Mouse (Mus musculus): Measurements from ENCODE around the gene Tmem222. TPM values are rescaled to one million over a fixed set of nuclear protein-coding genes. Genes with fewer than 3 reads are reported as not detected.

The Tmem222 gene
- total and polyA plus RNA-seq, 2 experiments from 2014 or later, result 130 to 138 TPM

GRCm38 (mm10) chr4:133262882-133263281 lies 14.7 kb downstream of the Tmem222 start, which contains the start of gene Sytl1:
Gene Sytl1, minus strand, starts transcription at chr4:133263113.
- H3K27ac ChIP-seq (ENCODE audit: low read depth, low read length), result no peak within 1 kb of the TSS
- H3K9me3 ChIP-seq (ENCODE audit: low read length), result no peaks in the 10 kb centered on the region
- DNase-seq (ENCODE audit: low spot score) (no peak), ATAC-seq (ENCODE audit: low FRiP score) (no peak)
- WGBS, result 48% methylated on average over 7 of the region's 7 CpGs
- no peak within 1 kb of the TSS for H3K4me2 ChIP-seq (ENCODE audit: low read depth, low read length, poor library complexity, severe bottlenecking)
- H3K9ac ChIP-seq (replicated peaks; ENCODE audit: low read length, poor library complexity, severe bottlenecking), result no peak within 1 kb of the TSS
- TF ChIP-seq CTCF (IDR thresholded peaks at IDR 0.05), result no peak
- H3K4me1 ChIP-seq (ENCODE audit: insufficient read depth, low read length), result no peaks in the 10 kb centered on the region
- H3K27me3 ChIP-seq (ENCODE audit: insufficient read depth, low read length), result no peaks in the 10 kb centered on the region
- H3K4me3 ChIP-seq (ENCODE audit: low read depth, low read length), result no peak within 1 kb of the TSS
- H3K36me3 ChIP-seq (ENCODE audit: insufficient read depth, low read length), result peaks cover 27% of the 10 kb centered on the region

GRCm38 (mm10) chr4:133262375-133262765 lies 15.2 kb downstream of the Tmem222 start:
- Histone ChIP-seq H3K9me3 (ENCODE audit: low read length) (no peaks in the 10 kb centered on the region), H3K4me2 (ENCODE audit: low read depth, low read length, poor library complexity, severe bottlenecking) (no peak overlapping the region), H3K9ac (replicated peaks; ENCODE audit: low read length, poor library complexity, severe bottlenecking) (no peak overlapping the region), H3K27me3 (ENCODE audit: insufficient read depth, low read length) (no peaks in the 10 kb centered on the region), H3K4me1 (ENCODE audit: insufficient read depth, low read length) (no peaks in the 10 kb centered on the region), H3K27ac (ENCODE audit: low read depth, low read length) (no peak overlapping the region), H3K36me3 (ENCODE audit: insufficient read depth, low read length) (peaks cover 22% of the 10 kb centered on the region), H3K4me3 (ENCODE audit: low read depth, low read length) (no peak overlapping the region)
- WGBS, result 69% methylated on average over 7 of the region's 7 CpGs
- no peak for DNase-seq (ENCODE audit: low spot score)
- no peak for ATAC-seq (ENCODE audit: low FRiP score)
- TF ChIP-seq CTCF (IDR thresholded peaks at IDR 0.05), result no peak

GRCm38 (mm10) chr4:133261641-133262374 lies 15.8 kb downstream of the Tmem222 start:
- H3K9ac ChIP-seq (replicated peaks; ENCODE audit: low read length, poor library complexity, severe bottlenecking), result no peak overlapping the region
- ATAC-seq (ENCODE audit: low FRiP score), result no peak
- no peak overlapping the region for H3K4me3 ChIP-seq (ENCODE audit: low read depth, low read length)

GRCm38 (mm10) chr4:133257798-133258408 lies 19.7 kb downstream of the Tmem222 start:
- Histone ChIP-seq H3K4me2 (ENCODE audit: low read depth, low read length, poor library complexity, severe bottlenecking) (no peak overlapping the region), H3K9ac (replicated peaks; ENCODE audit: low read length, poor library complexity, severe bottlenecking) (no peak overlapping the region), H3K27ac (ENCODE audit: low read depth, low read length) (no peak overlapping the region), H3K9me3 (ENCODE audit: low read length) (no peaks in the 10 kb centered on the region), H3K4me3 (ENCODE audit: low read depth, low read length) (no peak overlapping the region), H3K4me1 (ENCODE audit: insufficient read depth, low read length) (no peaks in the 10 kb centered on the region; the same call in 1 of the 2 replicates), H3K27me3 (ENCODE audit: insufficient read depth, low read length) (peaks cover 15% of the 10 kb centered on the region; the same call in 1 of the 2 replicates), H3K36me3 (ENCODE audit: insufficient read depth, low read length) (no peaks in the 10 kb centered on the region)
- ATAC-seq (ENCODE audit: low FRiP score) (no peak), DNase-seq (ENCODE audit: low spot score) (no peak)
- 84% methylated on average over 12 of the region's 12 CpGs for WGBS
- no peak for TF ChIP-seq CTCF (IDR thresholded peaks at IDR 0.05)

More at GRCm38 (mm10) chr4:133261641-133262374, 15.8 kb downstream of the Tmem222 start:
- H3K27me3 ChIP-seq (ENCODE audit: insufficient read depth, low read length), result no peaks in the 10 kb centered on the region
- H3K4me1 ChIP-seq (ENCODE audit: insufficient read depth, low read length), result no peaks in the 10 kb centered on the region
- DNase-seq (ENCODE audit: low spot score), result no peak
- no peak overlapping the region for H3K27ac ChIP-seq (ENCODE audit: low read depth, low read length)
- H3K4me2 ChIP-seq (ENCODE audit: low read depth, low read length, poor library complexity, severe bottlenecking), result no peak overlapping the region
- no peaks in the 10 kb centered on the region for H3K9me3 ChIP-seq (ENCODE audit: low read length)
- no peak for TF ChIP-seq CTCF (IDR thresholded peaks at IDR 0.05)
- WGBS, result 60% methylated on average over 10 of the region's 10 CpGs
- peaks cover 17% of the 10 kb centered on the region for H3K36me3 ChIP-seq (ENCODE audit: insufficient read depth, low read length)

GRCm38 (mm10) chr4:133257230-133257629 lies 20.4 kb downstream of the Tmem222 start:
- DNase-seq (ENCODE audit: low spot score) (no peak), ATAC-seq (ENCODE audit: low FRiP score) (no peak)
- H3K9me3 ChIP-seq (ENCODE audit: low read length), result no peaks in the 10 kb centered on the region
- H3K9ac ChIP-seq (replicated peaks; ENCODE audit: low read length, poor library complexity, severe bottlenecking), result no peak overlapping the region
- H3K27me3 ChIP-seq (ENCODE audit: insufficient read depth, low read length), result peaks cover 20% of the 10 kb centered on the region; the same call in 1 of the 2 replicates
- no peak overlapping the region for H3K4me3 ChIP-seq (ENCODE audit: low read depth, low read length)
- H3K4me2 ChIP-seq (ENCODE audit: low read depth, low read length, poor library complexity, severe bottlenecking), result peak overlapping the region; percentile 23; the same call in 1 of the 2 replicates
- no peaks in the 10 kb centered on the region; the same call in 1 of the 2 replicates for H3K4me1 ChIP-seq (ENCODE audit: insufficient read depth, low read length)
- no peaks in the 10 kb centered on the region for H3K36me3 ChIP-seq (ENCODE audit: insufficient read depth, low read length)
- 41% methylated on average over 12 of the region's 12 CpGs for WGBS
- TF ChIP-seq CTCF (IDR thresholded peaks at IDR 0.05), result no peak
- no peak overlapping the region for H3K27ac ChIP-seq (ENCODE audit: low read depth, low read length)

- H3K9me3 ChIP-seq (ENCODE audit: low read length), result no peaks in the 10 kb centered on the region
- H3K36me3 ChIP-seq (ENCODE audit: insufficient read depth, low read length), result no peaks in the 10 kb centered on the region
- no peaks in the 10 kb centered on the region; the same call in 1 of the 2 replicates for H3K4me1 ChIP-seq (ENCODE audit: insufficient read depth, low read length)
- H3K4me3 ChIP-seq (ENCODE audit: low read depth, low read length), result no peak overlapping the region
- ATAC-seq (ENCODE audit: low FRiP score), result no peak
- 26% methylated on average over 24 of the region's 24 CpGs for WGBS
- H3K9ac ChIP-seq (replicated peaks; ENCODE audit: low read length, poor library complexity, severe bottlenecking), result no peak overlapping the region
- no peak for TF ChIP-seq CTCF (IDR thresholded peaks at IDR 0.05)
- no peak overlapping the region for H3K27ac ChIP-seq (ENCODE audit: low read depth, low read length)
- peak overlapping the region; percentile 23; the same call in 1 of the 2 replicates for H3K4me2 ChIP-seq (ENCODE audit: low read depth, low read length, poor library complexity, severe bottlenecking)
- H3K27me3 ChIP-seq (ENCODE audit: insufficient read depth, low read length), result peaks cover 24% of the 10 kb centered on the region
- DNase-seq (ENCODE audit: low spot score), result no peak
Observed at GRCm38 (mm10) chr4:133256820-133257219, 20.8 kb downstream of the Tmem222 start.

Measured in midbrain, postnatal 0 days (tissue).